Mouse (Mus musculus): ENCODE data around the gene Dbp. TPM values are rescaled to one million over a fixed set of nuclear protein-coding genes. Genes with fewer than 3 reads are reported as not detected.

Dbp gene
- polyA plus RNA-seq, 1 experiment from 2014 or later, result 3.5 TPM

GRCm38 (mm10) chr7:45678513-45678912 lies 26.4 kb upstream of the Dbp start:
- H3K9ac ChIP-seq (ENCODE audit: low read length), result no peak overlapping the region
- WGBS, result 93% methylated on average over 14 of the region's 14 CpGs
- H3K4me3 ChIP-seq (ENCODE audit: low read depth, low read length), result no peak overlapping the region
- H3K4me2 ChIP-seq, result no peak overlapping the region
- H3K27ac ChIP-seq (ENCODE audit: low read depth, low read length), result no peak overlapping the region
- no peaks in the 10 kb centered on the region for H3K4me1 ChIP-seq (ENCODE audit: control insufficient read depth, insufficient read depth, low read length)
- no peaks in the 10 kb centered on the region for H3K36me3 ChIP-seq (ENCODE audit: control insufficient read depth, insufficient read depth, low read length)
- DNase-seq (ENCODE audit: low spot score, missing footprints), result no peak
- no peaks in the 10 kb centered on the region for H3K9me3 ChIP-seq (ENCODE audit: control insufficient read depth, low read length)
- no peaks in the 10 kb centered on the region for H3K27me3 ChIP-seq (ENCODE audit: control insufficient read depth, insufficient read depth, low read length)
- no peak for ATAC-seq (ENCODE audit: low FRiP score)

GRCm38 (mm10) chr7:45679966-45680621 lies 24.8 kb upstream of the Dbp start:
- Histone ChIP-seq H3K4me2 (no peak overlapping the region), H3K27me3 (ENCODE audit: control insufficient read depth, insufficient read depth, low read length) (no peaks in the 10 kb centered on the region), H3K36me3 (ENCODE audit: control insufficient read depth, insufficient read depth, low read length) (no peaks in the 10 kb centered on the region), H3K9me3 (ENCODE audit: control insufficient read depth, low read length) (no peaks in the 10 kb centered on the region), H3K9ac (ENCODE audit: low read length) (no peak overlapping the region), H3K27ac (ENCODE audit: low read depth, low read length) (no peak overlapping the region), H3K4me3 (ENCODE audit: low read depth, low read length) (no peak overlapping the region), H3K4me1 (ENCODE audit: control insufficient read depth, insufficient read depth, low read length) (no peaks in the 10 kb centered on the region)
- peak; percentile 82 for DNase-seq (ENCODE audit: low spot score, missing footprints)
- WGBS, result 58% methylated on average over 14 of the region's 14 CpGs
- ATAC-seq (ENCODE audit: low FRiP score), result no peak

DNA sequence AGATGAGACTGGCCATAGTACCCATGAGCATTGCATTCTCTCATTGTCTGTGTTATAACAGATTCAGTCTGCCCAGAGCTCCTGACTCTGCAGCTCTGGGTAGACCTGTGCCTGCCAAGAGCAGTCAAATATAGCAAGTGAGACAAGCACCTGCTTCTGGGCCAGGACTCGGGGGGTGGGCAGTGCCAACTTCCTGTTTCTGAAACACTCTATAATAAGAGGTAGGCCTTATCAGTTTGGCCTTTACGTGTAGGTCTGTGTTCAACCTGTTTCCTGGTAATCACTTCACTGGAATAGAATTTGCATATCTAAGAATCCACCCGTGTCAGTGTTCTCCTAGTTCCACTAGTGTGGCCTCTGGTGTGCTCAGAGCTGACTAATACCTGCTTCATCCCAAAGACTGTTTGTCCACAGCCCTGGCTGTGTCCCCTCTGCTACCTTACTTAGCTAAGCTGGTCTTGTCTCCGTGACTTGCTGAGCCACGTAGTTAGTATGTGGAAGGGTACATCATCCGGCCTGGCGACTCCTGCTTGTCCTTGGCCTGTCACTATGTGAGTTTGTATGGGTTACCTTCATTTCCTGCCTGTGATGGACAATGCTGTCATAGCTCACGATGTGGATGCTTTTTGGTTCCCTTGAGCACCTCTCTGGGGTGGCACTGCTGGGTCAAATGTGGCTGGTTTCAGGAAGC lies 23.7 kb upstream of the Dbp start:
- H3K36me3 ChIP-seq (ENCODE audit: control insufficient read depth, insufficient read depth, low read length), result no peaks in the 10 kb centered on the region
- no peaks in the 10 kb centered on the region for H3K27me3 ChIP-seq (ENCODE audit: control insufficient read depth, insufficient read depth, low read length)
- WGBS, result 88% methylated on average over 8 of the region's 8 CpGs
- H3K9me3 ChIP-seq (ENCODE audit: control insufficient read depth, low read length), result no peaks in the 10 kb centered on the region
- H3K4me2 ChIP-seq, result no peak overlapping the region
- ATAC-seq (ENCODE audit: low FRiP score) (no peak), DNase-seq (ENCODE audit: low spot score, missing footprints) (no peak)
- H3K27ac ChIP-seq (ENCODE audit: low read depth, low read length), result no peak overlapping the region
- H3K4me1 ChIP-seq (ENCODE audit: control insufficient read depth, insufficient read depth, low read length), result no peaks in the 10 kb centered on the region
- H3K4me3 ChIP-seq (ENCODE audit: low read depth, low read length), result no peak overlapping the region
- no peak overlapping the region for H3K9ac ChIP-seq (ENCODE audit: low read length)

DNA sequence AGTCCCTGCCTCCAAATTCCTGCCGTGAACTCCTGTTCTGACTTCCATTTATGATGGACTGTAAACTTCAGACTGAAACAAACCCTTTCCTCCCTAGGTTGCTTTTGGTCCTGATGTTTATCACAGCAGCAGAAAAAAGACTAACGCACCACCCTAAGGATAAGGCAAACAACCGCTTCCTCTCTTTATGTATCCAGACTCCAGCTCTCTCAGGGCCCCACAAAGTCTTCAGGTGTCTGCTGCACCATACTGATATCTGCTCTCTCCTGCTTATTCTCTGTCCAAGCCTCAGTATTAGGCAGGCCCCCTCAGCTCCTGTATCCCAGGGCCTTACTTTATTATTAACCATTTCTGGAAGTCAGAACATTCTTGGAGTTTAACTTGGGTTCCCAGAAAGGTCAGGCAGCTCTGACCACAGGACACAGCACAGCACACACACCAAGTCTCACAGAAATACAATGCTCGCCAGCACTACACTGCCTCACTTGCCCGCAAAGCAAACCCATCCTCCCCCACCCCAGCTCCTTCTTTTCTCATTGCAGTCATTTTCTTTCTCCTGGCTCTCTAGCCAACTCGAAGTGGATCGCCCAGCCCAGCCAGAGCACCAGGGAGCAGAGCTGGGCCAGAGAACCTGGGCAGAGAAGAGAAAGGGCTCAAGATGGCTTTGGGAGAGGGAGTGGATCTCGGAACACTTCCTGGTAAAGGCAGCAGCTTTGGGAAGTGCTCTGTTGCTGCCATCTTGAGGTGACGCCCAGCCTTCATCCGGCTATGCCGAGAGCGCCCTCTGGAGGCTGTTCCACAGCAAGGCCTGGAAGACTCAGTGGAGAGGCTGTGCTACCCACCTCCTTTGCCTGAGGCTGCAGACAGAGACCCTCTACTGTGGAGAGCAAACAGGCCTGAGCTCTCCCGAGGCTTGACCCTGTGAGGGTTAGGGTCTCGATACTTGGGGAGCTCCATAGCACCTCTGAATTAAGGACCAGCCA lies 22.5 kb upstream of the Dbp start:
- Histone ChIP-seq H3K27me3 (ENCODE audit: control insufficient read depth, insufficient read depth, low read length) (no peaks in the 10 kb centered on the region), H3K36me3 (ENCODE audit: control insufficient read depth, insufficient read depth, low read length) (no peaks in the 10 kb centered on the region), H3K4me3 (ENCODE audit: low read depth, low read length) (no peak overlapping the region), H3K27ac (ENCODE audit: low read depth, low read length) (no peak overlapping the region), H3K4me2 (peak overlapping the region; percentile 1; the same call in 1 of the 2 replicates), H3K9me3 (ENCODE audit: control insufficient read depth, low read length) (no peaks in the 10 kb centered on the region), H3K9ac (ENCODE audit: low read length) (peak overlapping the region; percentile 21), H3K4me1 (ENCODE audit: control insufficient read depth, insufficient read depth, low read length) (no peaks in the 10 kb centered on the region)
- 30% methylated on average over 14 of the region's 14 CpGs for WGBS
- ATAC-seq (ENCODE audit: low FRiP score) (peak; percentile 85), DNase-seq (ENCODE audit: low spot score, missing footprints) (peak; percentile 98)

GRCm38 (mm10) chr7:45683396-45684050 lies 21.4 kb upstream of the Dbp start, which contains the start of gene Ntn5:
Gene Ntn5 (plus strand): TSS chr7:45684022.
- no peak within 1 kb of the TSS for H3K4me3 ChIP-seq (ENCODE audit: low read depth, low read length)

DNA sequence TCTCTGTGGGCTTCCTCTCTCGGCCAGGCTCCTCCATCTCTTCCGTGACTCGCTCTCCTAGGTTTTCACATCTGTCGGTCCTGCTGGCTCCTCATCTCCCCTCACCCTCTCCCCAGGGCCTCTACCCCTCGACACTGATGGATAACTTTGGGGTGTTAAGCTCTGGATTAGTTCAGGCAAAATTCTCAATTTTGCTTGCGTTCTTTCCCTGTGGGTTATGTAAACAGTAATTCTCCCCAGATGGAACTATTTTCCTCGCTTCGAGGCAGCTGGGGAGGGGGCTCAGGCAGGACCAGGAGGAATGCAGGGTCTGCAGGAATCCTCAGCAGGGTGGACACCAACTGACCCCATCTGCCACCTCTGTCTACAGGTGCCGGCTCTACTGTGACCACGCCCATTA lies 19.1 kb upstream of the Dbp start:
- Histone ChIP-seq H3K4me2 (no peak overlapping the region), H3K9me3 (ENCODE audit: control insufficient read depth, low read length) (no peaks in the 10 kb centered on the region), H3K36me3 (ENCODE audit: control insufficient read depth, insufficient read depth, low read length) (no peaks in the 10 kb centered on the region), H3K27me3 (ENCODE audit: control insufficient read depth, insufficient read depth, low read length) (no peaks in the 10 kb centered on the region), H3K4me1 (ENCODE audit: control insufficient read depth, insufficient read depth, low read length) (no peaks in the 10 kb centered on the region), H3K27ac (ENCODE audit: low read depth, low read length) (no peak overlapping the region), H3K4me3 (ENCODE audit: low read depth, low read length) (no peak overlapping the region), H3K9ac (ENCODE audit: low read length) (no peak overlapping the region)
- DNase-seq (ENCODE audit: low spot score, missing footprints) (no peak), ATAC-seq (ENCODE audit: low FRiP score) (no peak)
- WGBS, result 57% methylated on average over 10 of the region's 10 CpGs

More at GRCm38 (mm10) chr7:45683396-45684050, 21.4 kb upstream of the Dbp start, which contains the start of gene Ntn5:
- DNase-seq (ENCODE audit: low spot score, missing footprints) (peak; percentile 72), ATAC-seq (ENCODE audit: low FRiP score) (no peak)
- no peak within 1 kb of the TSS for H3K4me2 ChIP-seq
- no peaks in the 10 kb centered on the region for H3K9me3 ChIP-seq (ENCODE audit: control insufficient read depth, low read length)
- H3K4me1 ChIP-seq (ENCODE audit: control insufficient read depth, insufficient read depth, low read length), result no peaks in the 10 kb centered on the region
- H3K27ac ChIP-seq (ENCODE audit: low read depth, low read length), result no peak within 1 kb of the TSS
- H3K36me3 ChIP-seq (ENCODE audit: control insufficient read depth, insufficient read depth, low read length), result no peaks in the 10 kb centered on the region
- 72% methylated on average over 7 of the region's 7 CpGs for WGBS
- H3K9ac ChIP-seq (ENCODE audit: low read length), result 0 out of 2 replicates have a peak within 1 kb of the TSS, but pooled peaks have one; percentile 10
- H3K27me3 ChIP-seq (ENCODE audit: control insufficient read depth, insufficient read depth, low read length), result no peaks in the 10 kb centered on the region

DNA sequence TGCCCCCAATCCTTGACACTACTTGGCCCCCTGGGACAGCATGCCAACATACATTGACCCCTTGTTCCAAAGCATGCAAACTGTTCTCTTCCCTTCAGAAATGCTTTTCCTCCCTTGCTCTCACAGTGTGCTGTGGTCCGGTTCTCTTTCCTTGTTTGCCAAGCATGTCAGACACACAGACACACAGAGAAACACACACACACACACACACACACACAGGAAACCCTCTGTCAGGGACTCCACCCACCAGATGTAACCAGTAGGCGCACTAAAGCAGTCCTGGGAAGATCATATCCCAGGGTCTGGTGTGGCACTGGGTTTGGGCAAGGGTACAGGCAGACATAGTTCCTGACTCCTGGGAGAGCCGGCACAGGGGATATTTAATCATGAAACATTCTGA lies 18.0 kb upstream of the Dbp start:
- Histone ChIP-seq H3K4me3 (ENCODE audit: low read depth, low read length) (no peak overlapping the region), H3K27ac (ENCODE audit: low read depth, low read length) (no peak overlapping the region), H3K4me1 (ENCODE audit: control insufficient read depth, insufficient read depth, low read length) (no peaks in the 10 kb centered on the region), H3K9ac (ENCODE audit: low read length) (no peak overlapping the region), H3K4me2 (no peak overlapping the region), H3K36me3 (ENCODE audit: control insufficient read depth, insufficient read depth, low read length) (no peaks in the 10 kb centered on the region), H3K9me3 (ENCODE audit: control insufficient read depth, low read length) (no peaks in the 10 kb centered on the region), H3K27me3 (ENCODE audit: control insufficient read depth, insufficient read depth, low read length) (no peaks in the 10 kb centered on the region)
- WGBS, result 75% methylated on average over 3 of the region's 3 CpGs
- no peak for DNase-seq (ENCODE audit: low spot score, missing footprints)
- ATAC-seq (ENCODE audit: low FRiP score), result no peak

- H3K9me3 ChIP-seq (ENCODE audit: control insufficient read depth, low read length), result no peaks in the 10 kb centered on the region
- no peak overlapping the region for H3K4me3 ChIP-seq (ENCODE audit: low read depth, low read length)
- ATAC-seq (ENCODE audit: low FRiP score) (no peak), DNase-seq (ENCODE audit: low spot score, missing footprints) (no peak)
- H3K4me1 ChIP-seq (ENCODE audit: control insufficient read depth, insufficient read depth, low read length), result no peaks in the 10 kb centered on the region
- no peak overlapping the region for H3K27ac ChIP-seq (ENCODE audit: low read depth, low read length)
- no peaks in the 10 kb centered on the region for H3K36me3 ChIP-seq (ENCODE audit: control insufficient read depth, insufficient read depth, low read length)
- no peak overlapping the region for H3K9ac ChIP-seq (ENCODE audit: low read length)
- 74% methylated on average over 6 of the region's 6 CpGs for WGBS
- no peaks in the 10 kb centered on the region for H3K27me3 ChIP-seq (ENCODE audit: control insufficient read depth, insufficient read depth, low read length)
- H3K4me2 ChIP-seq, result no peak overlapping the region
Measured at GRCm38 (mm10) chr7:45689099-45689498, 15.8 kb upstream of the Dbp start.
